ENCODE assay signal across 9 mouse cellular contexts in the genomic region with DNA sequence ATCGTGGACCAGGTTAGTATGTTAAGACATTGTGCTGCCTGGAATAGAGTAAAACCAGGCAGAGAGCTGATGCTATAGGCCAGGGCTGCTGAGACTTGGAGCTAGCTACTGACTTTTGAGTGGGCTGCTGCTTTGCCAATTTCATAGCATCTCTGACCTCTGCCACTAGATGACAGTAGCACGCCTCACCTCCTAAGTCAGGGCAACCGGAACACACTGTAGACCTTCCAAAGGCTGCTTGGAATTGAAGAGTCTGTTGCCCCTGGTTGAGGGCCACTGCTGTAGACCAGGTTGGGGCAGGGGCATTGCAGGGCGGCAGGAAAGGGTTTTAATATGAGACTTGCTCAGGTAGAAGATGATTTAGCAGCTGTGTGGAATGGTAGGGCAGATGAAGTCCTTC. TPM values are rescaled to one million over a fixed set of nuclear protein-coding genes. Genes with fewer than 3 reads are reported as not detected.
DNase-seq lines count a peak whose midpoint lies in the region; ATAC-seq and TF ChIP-seq lines count a peak whose summit lies in the region.
"Had no signal": no experiment of that assay in that cellular context is flagged by ENCODE, and none has a peak within 500 bp of the region (broad histone marks: within the 10 kb centered on the region; RNA-seq: fewer than 3 reads in every experiment).

No protein-coding gene starts in this region.

- no peaks in the 10 kb centered on the region for H3K4me1 ChIP-seq in liver, embryonic 14.5 days (replicated peaks; ENCODE audit: control insufficient read depth in 2 of 2, insufficient read depth in 2 of 2, low read length in 1 of 2)
- no peaks in the 10 kb centered on the region for H3K4me1 ChIP-seq in liver, embryonic 11.5 days (replicated peaks; ENCODE audit: control insufficient read depth, insufficient read depth, low read length)
- H3K4me1 ChIP-seq in heart, embryonic 15.5 days (replicated peaks) = peaks cover 11% of the 10 kb centered on the region; the same call in 1 of the 2 replicates
- H3K4me1 ChIP-seq: embryonic facial prominence, embryonic 10.5 days had no signal

- no peak for DNase-seq in frontal cortex, postnatal 36 days (ENCODE audit: low spot score in 2 of 2)
- no peak for DNase-seq in liver, embryonic 14.5 days (ENCODE audit: low read depth in 3 of 3, low spot score in 3 of 3)
- no peak for DNase-seq in liver, embryonic 11.5 days (ENCODE audit: low spot score)
- peak; percentile 32 to 51 for DNase-seq in thymus, adult 18-20 months
- no peak for DNase-seq in urinary bladder, postnatal 4 days (ENCODE audit: low spot score in 2 of 2)
- no peak for DNase-seq in urinary bladder, postnatal 36 days (ENCODE audit: low spot score in 2 of 2)

- no peaks in the 10 kb centered on the region for H3K9me3 ChIP-seq in liver, embryonic 14.5 days (ENCODE audit: control insufficient read depth, low read length)
- no peaks in the 10 kb centered on the region for H3K9me3 ChIP-seq in liver, embryonic 11.5 days (ENCODE audit: control insufficient read depth, low read length)
- no peaks in the 10 kb centered on the region for H3K9me3 ChIP-seq in heart, embryonic 15.5 days (replicated peaks)

- 79% methylated on average over 4 of the region's 4 CpGs for WGBS in liver, embryonic 14.5 days (ENCODE audit: insufficient replicate concordance)
- WGBS in liver, embryonic 11.5 days = 86% methylated on average over 4 of the region's 4 CpGs
- 73% methylated on average over 4 of the region's 4 CpGs for WGBS in heart, embryonic 15.5 days

- no peak overlapping the region for H3K4me3 ChIP-seq in liver, embryonic 14.5 days (ENCODE audit: insufficient read depth in 1 of 2, low read depth in 2 of 2, low read length in 2 of 2)
- no peak overlapping the region for H3K4me3 ChIP-seq in liver, embryonic 11.5 days (ENCODE audit: low read depth, low read length)
- no peak overlapping the region for H3K4me3 ChIP-seq in heart, embryonic 15.5 days
- H3K4me3 ChIP-seq: embryonic facial prominence, embryonic 10.5 days had no signal

- no peak overlapping the region for H3K4me2 ChIP-seq in liver, embryonic 14.5 days (ENCODE audit: low read depth)
- H3K4me2 ChIP-seq in liver, embryonic 11.5 days = no peak overlapping the region
- no peak overlapping the region for H3K4me2 ChIP-seq in heart, embryonic 15.5 days

- no peak for TF ChIP-seq EP300 in liver, embryonic 14.5 days (IDR thresholded peaks at IDR 0.05; ENCODE audit: low read depth)

- no peak overlapping the region for H3K27ac ChIP-seq in liver, embryonic 14.5 days
- H3K27ac ChIP-seq in liver, embryonic 11.5 days (ENCODE audit: low read depth, low read length) = no peak overlapping the region
- H3K27ac ChIP-seq in heart, embryonic 15.5 days = peak overlapping the region; percentile 2
- H3K27ac ChIP-seq: embryonic facial prominence, embryonic 10.5 days had no signal

- H3K9ac ChIP-seq in liver, embryonic 14.5 days (replicated peaks) = no peak overlapping the region
- no peak overlapping the region for H3K9ac ChIP-seq in liver, embryonic 11.5 days (ENCODE audit: low read depth, low read length)
- H3K9ac ChIP-seq in heart, embryonic 15.5 days = no peak overlapping the region

- no peaks in the 10 kb centered on the region for H3K27me3 ChIP-seq in liver, embryonic 14.5 days (ENCODE audit: control insufficient read depth, insufficient read depth, low read length)
- no peaks in the 10 kb centered on the region for H3K27me3 ChIP-seq in liver, embryonic 11.5 days (replicated peaks; ENCODE audit: control insufficient read depth, insufficient read depth, low read length)
- H3K27me3 ChIP-seq in heart, embryonic 15.5 days = no peaks in the 10 kb centered on the region

- ATAC-seq in frontal cortex, adult (ENCODE audit: low TSS enrichment) = peak; percentile 73; the same call in 1 of the 2 replicates
- ATAC-seq in liver, embryonic 14.5 days (ENCODE audit: insufficient read depth) = no peak
- no peak for ATAC-seq in liver, embryonic 11.5 days (replicated peaks; ENCODE audit: low FRiP score)
- peak; percentile 73 for ATAC-seq in heart, embryonic 15.5 days (replicated peaks; ENCODE audit: insufficient number of reproducible peaks, insufficient read depth, low FRiP score, low read depth)

- TF ChIP-seq CTCF in liver, embryonic 14.5 days (IDR thresholded peaks at IDR 0.05; ENCODE audit: low read depth) = peak; percentile 62

- H3K36me3 ChIP-seq in liver, embryonic 14.5 days (replicated peaks; ENCODE audit: control insufficient read depth, insufficient read depth, low read depth) = peaks cover 4% of the 10 kb centered on the region
- peaks cover 19% of the 10 kb centered on the region for H3K36me3 ChIP-seq in liver, embryonic 11.5 days (ENCODE audit: control insufficient read depth, insufficient read depth, low read length)
- peaks cover 28% of the 10 kb centered on the region for H3K36me3 ChIP-seq in heart, embryonic 15.5 days

RNA-seq across cellular contexts. Expression of a gene that starts 47.5 kb away (rescaled TPM):
- polyA plus RNA-seq in liver, embryonic 14.5 days (2012; rRNA removed) = 3.7 and 4.6 TPM in 2 replicates
- 6.7 and 7.1 TPM in 2 replicates for polyA plus RNA-seq in liver, embryonic 14.5 days (2014; fragmentation: Nextera tagmentation; extraction: Ambion mirVana)
- polyA plus RNA-seq in liver, embryonic 11.5 days (2014; fragmentation: Nextera tagmentation; extraction: Ambion mirVana) = 22.1 and 27.7 TPM in 2 replicates
- 23.9 and 26.6 TPM in 2 replicates for polyA plus RNA-seq in heart, embryonic 15.5 days (2015; fragmentation: Nextera tagmentation; extraction: Ambion mirVana)

Comparison
In these comparisons a context has a peak if more than half of its experiments do, and no peak if none do; other contexts are left out.
1. ATAC-seq: peak in frontal cortex, adult (single experiment) and heart, embryonic 15.5 days (single experiment); none in liver, embryonic 14.5 days (single experiment) and liver, embryonic 11.5 days (single experiment).
2. DNase-seq: peak in thymus, adult 18-20 months (2 of 2); none in frontal cortex, postnatal 36 days (0 of 2), liver, embryonic 14.5 days (0 of 3), liver, embryonic 11.5 days (single experiment), urinary bladder, postnatal 4 days (0 of 2) and urinary bladder, postnatal 36 days (0 of 2).